ENCODE assay signal across 11 mouse cellular contexts in genomic region chr13:47576516-47576915, GRCm38 (mm10).
DNase-seq lines count a peak whose midpoint lies in the region; ATAC-seq and TF ChIP-seq lines count a peak whose summit lies in the region.
"Had no signal": no experiment of that assay in that cellular context is flagged by ENCODE, and none has a peak within 500 bp of the region (broad histone marks: within the 10 kb centered on the region; RNA-seq: fewer than 3 reads in every experiment).

No protein-coding gene starts in this region.

- no peaks in the 10 kb centered on the region for H3K9me3 ChIP-seq in intestine, postnatal 0 days (ENCODE audit: control insufficient read depth)
- no peaks in the 10 kb centered on the region for H3K9me3 ChIP-seq in intestine, embryonic 15.5 days
- H3K9me3 ChIP-seq: hindbrain, embryonic 13.5 days; limb, embryonic 12.5 days had no signal

- no peaks in the 10 kb centered on the region for H3K36me3 ChIP-seq in intestine, postnatal 0 days (ENCODE audit: control insufficient read depth, insufficient read depth)
- no peaks in the 10 kb centered on the region for H3K36me3 ChIP-seq in intestine, embryonic 15.5 days
- H3K36me3 ChIP-seq: hindbrain, embryonic 13.5 days; limb, embryonic 12.5 days had no signal

- H3K27ac ChIP-seq in intestine, postnatal 0 days (ENCODE audit: low read depth, low read length), result no peak overlapping the region
- H3K27ac ChIP-seq in intestine, embryonic 15.5 days, result no peak overlapping the region
- H3K27ac ChIP-seq: hindbrain, embryonic 13.5 days; limb, embryonic 12.5 days had no signal

- no peak overlapping the region for H3K4me2 ChIP-seq in intestine, postnatal 0 days (replicated peaks; ENCODE audit: low read depth)
- no peak overlapping the region for H3K4me2 ChIP-seq in intestine, embryonic 15.5 days (replicated peaks)
- H3K4me2 ChIP-seq: hindbrain, embryonic 13.5 days; limb, embryonic 12.5 days had no signal

- no peak for ATAC-seq in intestine, postnatal 0 days
- ATAC-seq in intestine, embryonic 15.5 days, result no peak

- WGBS in intestine, postnatal 0 days, result 61% methylated on average over 3 of the region's 3 CpGs
- 65% methylated on average over 3 of the region's 3 CpGs for WGBS in intestine, embryonic 15.5 days

- DNase-seq in thymus, postnatal 4 days, result peak; percentile 26
- DNase-seq in thymus, adult 18-20 months, result no peak
- DNase-seq in induced T-regulatory cell, adult 2 months (ENCODE audit: low read depth), result peak; percentile 0
- no peak for DNase-seq in thymus, postnatal 10 days (ENCODE audit: low spot score in 2 of 2)
- DNase-seq in gastrocnemius, postnatal 10 days, result no peak
- DNase-seq: embryo, embryonic 11 days; thymus, postnatal 25 days had no signal

- H3K4me1 ChIP-seq in intestine, postnatal 0 days (replicated peaks; ENCODE audit: control insufficient read depth, insufficient read depth, low read length), result no peaks in the 10 kb centered on the region
- H3K4me1 ChIP-seq in intestine, embryonic 15.5 days (replicated peaks), result no peaks in the 10 kb centered on the region
- H3K4me1 ChIP-seq: hindbrain, embryonic 13.5 days; limb, embryonic 12.5 days had no signal

- no peak overlapping the region for H3K4me3 ChIP-seq in intestine, postnatal 0 days (ENCODE audit: low read depth, low read length)
- no peak overlapping the region for H3K4me3 ChIP-seq in intestine, embryonic 15.5 days (replicated peaks)
- H3K4me3 ChIP-seq: hindbrain, embryonic 13.5 days; limb, embryonic 12.5 days had no signal

- no peaks in the 10 kb centered on the region for H3K27me3 ChIP-seq in intestine, postnatal 0 days (replicated peaks; ENCODE audit: control insufficient read depth, insufficient read depth, low read length)
- no peaks in the 10 kb centered on the region for H3K27me3 ChIP-seq in intestine, embryonic 15.5 days (replicated peaks)
- H3K27me3 ChIP-seq: hindbrain, embryonic 13.5 days; limb, embryonic 12.5 days had no signal

- peak; percentile 62 for TF ChIP-seq CTCF in intestine, postnatal 0 days (IDR thresholded peaks at IDR 0.05; ENCODE audit: low read depth)

- H3K9ac ChIP-seq in intestine, postnatal 0 days (ENCODE audit: low read depth, low read length), result no peak overlapping the region
- H3K9ac ChIP-seq in intestine, embryonic 15.5 days, result no peak overlapping the region
- H3K9ac ChIP-seq: hindbrain, embryonic 13.5 days; limb, embryonic 12.5 days had no signal

Comparison
In these comparisons a context has a peak if more than half of its experiments do, and no peak if none do; other contexts are left out.
1. DNase-seq: peak in thymus, postnatal 4 days (single experiment) and induced T-regulatory cell, adult 2 months (single experiment); none in thymus, adult 18-20 months (0 of 2), thymus, postnatal 10 days (0 of 2) and gastrocnemius, postnatal 10 days (single experiment).